Mouse (Mus musculus) urinary bladder, postnatal 36 days (tissue): Measurements from ENCODE around the gene Gm4881.

Source experiments
- DNase-seq, 2 experiments: peaks; one replicate each; pipeline ENCODE4 v3.0.0; 2022; ENCODE audit warnings: low spot score in 2 of 2, mixed read lengths in 1 of 2

The Gm4881 gene

DNA sequence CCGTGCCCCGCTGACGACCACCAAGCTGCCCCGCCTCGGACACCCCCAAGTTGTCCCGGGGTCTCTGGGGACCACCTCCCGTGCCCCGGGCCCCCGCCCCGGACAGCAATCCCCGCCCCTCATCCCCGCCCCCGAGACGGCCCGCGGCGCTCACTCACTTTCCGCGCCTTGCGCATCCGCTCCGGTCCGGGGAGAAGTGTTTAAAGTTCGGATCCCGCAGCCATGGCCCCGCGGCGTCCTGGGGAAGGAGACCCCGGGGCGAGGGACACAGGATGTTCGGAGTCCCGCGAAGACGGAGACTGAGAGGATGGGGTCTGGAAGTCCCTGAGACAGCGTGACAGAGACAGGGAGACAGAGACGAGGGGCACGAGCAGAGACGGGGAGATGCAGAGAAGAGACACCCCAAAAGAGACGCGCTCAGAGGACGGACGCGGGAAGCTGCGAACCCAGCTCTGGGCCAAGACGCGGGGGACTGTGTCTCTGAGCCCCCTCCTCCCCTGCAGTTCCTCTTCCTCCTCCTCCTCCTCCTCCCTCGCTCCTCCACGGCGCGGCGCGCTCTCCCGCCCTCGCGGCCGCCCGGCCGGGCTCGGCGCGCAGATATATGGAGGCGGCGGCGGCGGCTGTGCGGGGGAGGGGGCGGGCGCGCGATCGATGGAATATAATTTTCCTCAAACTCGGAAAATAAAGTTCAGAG, at the start of gene Gm4881:
TSS of gene Gm4881 (minus strand) at position 238 of the 694 bp plus-strand sequence.
- no peak for DNase-seq

DNA sequence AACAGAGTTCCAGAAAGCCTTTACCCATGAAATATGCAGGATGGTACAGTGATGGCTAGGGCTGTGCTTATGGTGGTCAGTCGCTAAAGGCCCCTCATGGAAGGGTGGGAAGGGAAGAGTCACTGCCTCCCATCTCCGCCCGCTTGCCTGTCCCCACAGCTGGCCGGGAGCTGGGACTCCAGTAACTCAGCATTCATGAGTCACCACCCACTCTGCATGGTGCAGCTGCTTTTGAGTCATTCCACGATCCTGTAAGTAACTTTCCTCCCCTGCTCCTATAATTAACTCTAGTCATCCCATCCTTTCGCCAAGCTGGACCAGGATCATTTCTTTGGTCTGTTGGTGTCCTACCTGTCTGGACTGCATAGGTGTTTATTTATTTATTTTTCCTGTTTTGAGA, 48.8 kb upstream of the Gm4881 start:
- DNase-seq: no peak

DNA sequence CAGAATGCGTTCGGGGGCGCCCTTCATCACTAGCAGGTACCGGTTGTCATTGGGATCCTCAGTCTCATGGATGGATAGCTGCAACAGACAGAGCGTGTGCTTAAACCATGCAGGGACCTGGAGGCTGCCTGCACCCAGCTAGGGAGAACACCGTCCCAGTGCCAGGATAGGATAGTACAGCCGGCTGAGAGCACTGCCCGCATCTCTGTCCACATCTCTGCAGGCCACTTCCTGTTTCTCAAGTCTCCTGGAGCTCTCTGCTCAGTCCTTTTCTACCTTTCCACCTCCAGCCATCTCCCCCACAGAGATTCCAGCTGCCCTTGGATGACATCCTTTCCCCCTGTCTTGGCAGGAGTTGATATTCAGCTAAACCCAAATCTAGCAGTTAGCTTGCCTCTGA, 46.2 kb upstream of the Gm4881 start:
- DNase-seq: no peak

DNA sequence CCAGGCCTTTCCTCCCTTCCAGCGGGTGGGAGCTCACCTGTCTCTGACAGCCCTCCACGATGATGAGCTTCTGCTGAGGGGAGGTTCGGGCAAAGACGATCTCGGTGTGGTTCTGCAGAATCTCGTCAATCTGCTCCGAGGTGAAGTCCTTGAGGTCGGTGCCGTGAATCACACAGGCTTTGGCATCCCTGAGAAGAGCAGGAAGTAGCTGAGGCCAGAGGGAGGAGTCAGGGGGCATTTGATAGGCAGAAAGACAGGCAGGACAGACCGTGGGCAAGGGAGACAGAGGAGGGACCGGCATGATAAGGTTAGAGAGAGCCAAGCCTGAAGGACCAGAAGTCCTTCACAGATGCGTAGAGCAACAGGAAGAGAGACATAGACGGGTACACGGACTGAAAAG, 43.6 kb upstream of the Gm4881 start:
- no peak for DNase-seq

DNA sequence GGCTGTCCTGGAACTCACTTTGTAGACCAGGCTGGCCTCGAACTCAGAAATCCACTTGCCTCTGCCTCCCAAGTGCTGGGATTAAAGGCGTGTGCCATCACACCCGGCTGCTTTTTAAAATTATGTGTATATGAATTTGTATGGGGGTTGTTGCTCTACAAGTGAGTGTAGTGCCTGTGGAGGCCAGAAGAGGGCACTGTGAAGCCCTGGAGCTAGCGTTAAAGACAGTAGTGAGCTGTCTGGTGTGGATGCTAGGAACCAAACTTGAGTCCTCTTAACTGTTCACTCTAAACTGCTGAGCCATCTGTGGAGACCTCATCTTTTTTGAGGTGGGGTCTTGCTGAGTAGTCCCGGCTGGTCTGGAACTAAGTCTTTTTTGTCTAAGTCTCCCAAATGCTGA, 41.5 kb upstream of the Gm4881 start:
- DNase-seq: no peak

DNA sequence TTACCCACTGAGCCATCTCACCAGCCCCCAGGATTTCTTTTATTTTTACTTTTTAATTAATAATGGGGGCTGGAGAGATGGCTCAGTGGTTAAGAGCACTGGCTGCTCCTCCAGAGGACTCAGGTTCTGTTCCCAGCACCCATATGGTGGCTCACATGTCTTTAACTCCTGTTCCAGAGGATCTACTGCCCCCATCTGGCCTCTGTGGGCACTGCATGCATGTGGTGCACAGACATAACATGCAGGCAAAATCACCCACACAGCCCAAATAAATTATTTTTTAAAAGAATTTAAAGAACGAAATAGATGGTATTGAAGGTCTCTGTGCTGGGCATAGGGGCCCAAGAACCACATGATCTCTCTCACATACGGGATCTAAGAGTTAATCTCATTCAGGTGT, 40.0 kb upstream of the Gm4881 start:
- no peak for DNase-seq

DNA sequence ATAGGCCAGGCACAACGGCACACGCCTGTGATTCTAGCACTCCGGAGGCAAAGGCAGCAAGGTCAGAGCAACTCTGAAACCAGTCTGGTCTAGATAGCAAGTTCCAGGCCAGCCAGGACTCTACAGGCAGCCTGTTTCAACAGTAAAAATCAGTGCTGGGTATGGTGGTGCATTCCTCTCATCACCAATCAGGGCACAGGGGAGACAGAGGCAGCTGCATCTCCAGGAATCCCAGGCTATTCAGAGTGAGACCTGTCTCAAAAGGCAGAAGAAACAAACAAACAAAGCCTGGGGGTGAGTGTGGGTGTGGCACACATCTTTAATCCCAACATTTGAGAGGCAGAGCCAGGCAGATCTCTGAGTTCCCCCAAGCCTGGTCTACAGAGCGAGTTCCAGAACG, 39.1 kb upstream of the Gm4881 start:
- no peak for DNase-seq

DNA sequence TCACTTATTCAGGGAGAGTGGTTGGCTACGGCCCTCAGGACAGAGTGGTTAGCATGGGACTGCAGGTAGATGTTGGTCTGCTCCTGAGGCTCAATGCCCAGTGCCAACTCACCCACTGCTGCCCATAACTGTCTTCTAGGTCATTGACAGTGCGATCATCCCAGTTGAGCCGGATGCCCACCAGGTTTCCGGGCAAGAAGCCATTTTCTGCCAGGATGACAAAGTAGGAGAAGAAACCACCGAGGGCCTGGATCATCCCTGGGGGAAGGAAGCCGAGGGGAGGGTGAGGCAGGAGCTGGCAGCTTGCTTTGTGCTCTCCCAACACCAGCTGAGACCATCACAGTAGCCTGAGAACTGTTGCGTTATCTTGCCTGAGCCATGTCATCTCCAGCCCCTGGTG, 36.1 kb upstream of the Gm4881 start:
- DNase-seq: no peak

DNA sequence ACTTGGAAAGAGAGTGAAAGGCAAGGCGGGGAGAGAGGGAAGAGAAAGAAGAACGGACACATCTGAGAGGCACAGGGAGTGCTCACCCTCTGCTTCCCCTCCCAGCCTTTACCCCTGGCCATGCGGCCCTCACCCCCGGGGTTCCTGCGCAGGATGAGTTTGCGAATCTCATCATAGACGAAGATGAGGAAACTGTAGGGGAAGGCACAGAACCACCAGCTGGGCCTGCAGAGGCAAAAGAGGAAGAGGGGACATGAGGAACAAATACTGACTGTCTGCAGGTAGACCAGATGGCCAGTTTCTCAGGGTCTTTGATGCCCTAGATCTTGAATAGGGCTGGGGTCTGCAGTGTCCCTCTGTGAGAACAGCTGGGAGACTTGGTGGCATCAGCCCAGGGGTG, 34.5 kb upstream of the Gm4881 start:
- DNase-seq: no peak

DNA sequence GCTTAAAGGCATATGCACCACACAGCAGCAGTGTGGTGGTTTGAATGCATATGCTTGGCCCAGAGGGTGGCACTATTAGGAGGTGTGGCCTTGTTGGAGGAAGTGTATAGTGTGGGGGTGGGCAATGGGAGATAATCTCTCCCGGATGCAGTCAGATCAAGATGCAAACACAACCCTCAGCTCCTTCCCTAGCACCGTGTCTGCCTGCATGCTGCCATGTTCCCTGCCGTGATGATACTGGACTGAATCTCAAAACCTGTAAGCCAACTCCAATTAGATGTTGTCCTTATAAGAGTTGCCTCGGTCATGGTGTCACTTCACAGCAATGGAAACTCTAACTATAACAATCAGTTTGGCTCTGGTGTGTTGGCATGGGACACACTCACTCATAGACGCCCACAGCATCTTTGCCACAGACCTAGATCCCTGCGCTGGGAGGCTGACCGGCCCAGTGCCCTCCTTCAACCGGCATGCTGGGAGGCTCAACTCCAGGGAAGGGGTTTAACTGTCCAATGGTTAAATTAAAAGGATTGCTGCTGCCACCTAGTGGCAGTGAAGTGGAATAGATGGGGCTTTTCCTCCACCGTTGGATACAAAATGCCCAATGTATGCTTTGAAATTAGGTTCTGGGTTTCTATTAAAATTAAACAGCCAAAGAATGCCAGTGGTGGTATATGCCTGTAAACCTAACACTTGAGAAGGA, 30.8 kb upstream of the Gm4881 start:
- DNase-seq: no peak

DNA sequence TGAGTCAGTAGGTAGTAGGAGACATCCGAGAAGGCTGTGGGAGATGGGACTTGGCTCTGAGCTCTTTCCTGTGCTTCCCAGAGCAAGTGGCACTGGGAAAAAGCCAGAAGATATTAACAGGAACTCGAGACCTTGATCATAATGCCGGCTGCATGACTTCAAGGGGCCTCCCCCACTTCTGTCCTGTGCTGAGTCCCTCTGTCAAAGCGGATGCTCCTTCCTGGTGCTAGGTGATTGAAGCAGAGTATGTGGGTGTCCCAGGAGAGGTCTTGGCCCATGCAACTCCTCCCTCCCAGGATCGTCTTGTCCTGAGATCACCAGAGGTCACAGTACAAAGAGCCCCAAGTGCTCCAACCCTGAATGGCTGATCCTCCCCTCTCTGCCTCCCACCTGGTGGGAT, 29.6 kb upstream of the Gm4881 start:
- DNase-seq: no peak

DNA sequence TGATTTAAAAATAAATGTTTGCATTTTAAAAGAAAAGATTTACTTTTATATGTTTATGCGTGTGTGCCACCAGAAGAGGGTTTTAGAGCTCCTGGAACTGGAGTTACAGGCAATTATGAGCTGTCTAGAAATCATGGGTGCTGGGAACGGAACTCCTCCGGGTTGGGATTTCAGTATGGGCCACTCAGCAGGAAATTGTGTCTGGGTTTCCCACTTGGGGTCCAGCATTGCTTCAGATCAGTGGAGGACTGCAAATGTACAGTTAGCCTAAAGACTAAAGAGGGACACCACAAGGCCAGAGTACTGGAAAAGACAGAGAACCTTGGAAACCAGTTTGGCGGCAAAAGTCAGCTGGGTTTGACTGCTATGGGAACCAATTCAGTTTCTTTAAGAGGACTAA, 28.9 kb upstream of the Gm4881 start:
- DNase-seq: no peak

DNA sequence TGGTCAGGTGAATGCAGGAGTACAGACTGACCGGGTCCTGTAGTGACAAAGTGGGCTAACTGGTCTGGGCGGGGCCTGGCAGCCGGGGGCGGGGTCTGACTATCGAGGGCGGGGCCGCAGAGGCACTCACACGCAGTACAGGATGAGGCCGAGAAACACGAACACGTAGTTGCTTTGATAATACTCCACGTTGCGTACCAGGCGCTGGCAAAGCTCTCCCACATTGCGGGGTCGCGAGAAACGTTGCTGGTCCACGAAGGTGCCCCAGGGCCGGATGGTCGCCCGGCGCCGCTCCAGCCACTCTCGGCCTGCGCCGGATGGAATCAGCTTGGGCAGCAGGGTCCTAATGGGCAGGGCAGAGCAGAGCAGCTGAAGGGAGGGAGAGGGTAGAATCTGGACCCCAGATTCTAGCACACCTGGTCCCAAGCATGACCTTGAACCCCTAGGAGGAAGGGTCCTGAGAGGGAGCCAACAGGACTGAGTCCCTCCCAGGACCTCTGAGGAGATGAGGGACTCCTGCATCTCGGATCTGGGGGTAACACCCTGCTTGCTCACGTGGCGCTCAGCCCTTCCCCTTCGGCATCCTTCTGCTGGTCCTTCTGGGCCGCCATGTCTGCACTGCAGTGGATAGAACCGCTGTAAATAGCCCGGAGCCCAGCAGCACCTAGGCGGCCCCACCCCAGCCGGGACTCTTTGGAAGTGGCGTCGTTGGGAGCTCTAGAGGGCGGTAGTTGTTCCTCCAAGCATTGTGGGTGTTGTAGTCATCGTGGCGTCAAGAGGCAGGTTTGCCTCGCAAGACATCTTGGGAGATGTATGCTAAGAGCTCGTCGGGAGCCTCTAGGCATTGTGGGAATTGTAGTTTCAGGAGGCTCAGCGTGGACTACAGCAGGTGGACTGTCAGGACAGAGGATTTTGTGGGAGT, 27.9 kb upstream of the Gm4881 start, which contains the start of gene Rabac1:
TSS of gene Rabac1 (minus strand) at position 783 of the 922 bp plus-strand sequence.
- DNase-seq: peak; percentile 87 to 92

DNA sequence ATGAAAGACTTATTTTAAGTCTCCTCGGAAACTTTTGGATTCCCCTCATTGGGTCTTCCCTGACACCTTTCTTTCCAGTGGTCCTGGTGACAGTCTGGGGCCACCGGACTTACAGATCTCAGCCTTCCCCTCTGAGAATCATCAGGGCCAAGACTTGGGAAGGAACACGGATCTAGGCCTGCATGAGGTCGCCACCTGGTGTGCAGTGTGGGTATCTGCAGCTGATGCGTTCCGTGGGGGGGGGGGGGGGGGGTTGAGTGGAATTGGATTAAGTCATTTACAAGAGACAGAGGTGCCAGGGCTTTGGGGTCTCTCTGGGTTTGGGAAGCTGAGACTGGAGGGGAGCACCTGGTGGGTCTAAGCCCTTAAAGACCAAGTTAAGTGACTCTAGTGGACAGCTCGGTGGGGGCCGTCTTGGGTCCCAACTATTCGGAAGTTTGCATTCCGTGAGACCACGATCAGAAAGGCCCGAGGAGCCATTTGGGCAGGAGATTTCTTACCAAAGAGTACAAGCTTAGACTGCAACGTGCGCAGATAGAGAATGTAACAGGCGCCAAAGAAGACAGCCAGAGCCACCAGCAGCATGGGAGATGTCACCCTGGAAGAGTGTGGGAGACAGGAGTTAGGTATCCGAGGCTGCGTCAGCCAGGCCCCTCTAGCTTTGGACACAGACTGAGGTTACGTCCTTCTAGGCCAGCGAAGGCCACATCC, 27.1 kb upstream of the Gm4881 start:
- DNase-seq: peak in 1 of 2 experiments; percentile 15

DNA sequence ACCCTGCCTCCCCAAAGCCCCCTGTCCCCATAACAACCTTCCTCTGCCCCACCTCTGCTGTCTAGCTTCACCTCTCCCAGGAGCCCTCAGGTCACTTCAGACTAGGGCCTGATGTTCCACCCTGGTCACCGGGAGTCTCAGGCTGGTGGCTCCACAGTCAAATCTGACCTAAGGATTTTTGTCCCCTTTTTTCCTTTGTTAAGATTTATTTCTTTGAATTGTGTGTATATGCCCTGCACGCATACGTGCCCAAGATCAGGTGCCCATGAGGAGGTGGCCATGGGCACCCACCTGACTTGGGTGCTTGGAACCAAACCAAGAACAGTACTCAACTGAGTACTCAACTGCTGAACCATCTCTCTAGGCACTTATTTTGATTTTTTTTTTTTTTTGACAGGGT, 26.0 kb upstream of the Gm4881 start:
- DNase-seq: no peak

DNA sequence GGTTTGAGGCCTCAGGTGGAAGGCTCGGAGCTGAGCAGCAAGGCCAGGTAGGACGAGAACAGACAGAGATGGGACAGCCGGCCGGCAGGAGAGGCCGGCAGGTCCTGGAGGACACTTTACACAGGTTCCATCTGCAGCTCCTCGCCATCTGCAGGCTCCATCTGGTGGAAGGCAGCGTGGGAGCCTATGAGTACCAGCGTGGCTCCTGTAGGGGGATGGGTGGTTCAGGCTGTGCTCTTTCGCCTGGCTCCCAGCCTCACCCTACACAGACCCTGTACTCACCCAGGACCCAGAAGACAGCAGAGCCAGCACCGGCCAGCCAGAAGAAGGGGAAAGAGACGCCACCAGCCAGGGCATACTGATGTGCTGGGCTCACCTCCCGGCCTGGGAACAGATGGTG, 25.5 kb upstream of the Gm4881 start:
- DNase-seq: no peak

DNA sequence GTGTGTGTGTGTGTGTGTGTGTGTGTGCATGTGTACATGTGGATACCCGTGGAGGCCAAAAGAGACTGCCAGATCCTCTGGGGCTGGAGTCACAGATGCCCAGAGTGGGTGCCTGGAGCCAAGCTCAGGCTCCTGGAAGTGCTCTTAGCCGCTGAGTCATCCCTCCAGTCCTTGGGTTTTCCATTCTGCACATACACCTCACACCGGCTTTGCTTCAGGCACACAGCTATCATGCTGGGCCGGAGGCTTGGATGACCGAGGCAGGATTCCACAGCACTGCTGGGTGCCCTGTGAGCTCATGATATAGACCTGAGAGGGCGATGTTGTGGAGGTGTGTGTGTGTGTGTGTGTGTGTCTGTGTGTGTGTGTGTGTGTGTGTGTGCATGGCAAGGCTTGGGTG, 24.2 kb upstream of the Gm4881 start:
- DNase-seq: no peak

DNA sequence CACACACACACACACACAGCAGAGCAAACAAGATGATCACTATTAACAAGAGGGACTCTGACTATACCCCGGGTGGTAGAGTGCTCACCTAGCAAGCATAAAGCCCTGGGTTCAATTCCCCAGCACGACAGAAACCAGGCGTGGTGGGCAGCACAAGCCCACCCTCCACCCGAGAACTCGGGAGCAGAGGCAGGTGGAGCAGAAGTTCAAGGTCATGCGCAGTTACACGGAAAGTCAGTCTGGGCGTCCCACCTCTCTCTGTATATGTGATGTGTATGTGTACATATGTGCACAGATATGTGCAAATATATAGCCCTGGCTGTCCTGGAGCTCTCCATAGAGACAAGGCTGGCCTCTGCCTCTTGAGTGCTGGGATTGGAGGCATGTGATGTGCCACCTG, 23.7 kb upstream of the Gm4881 start:
- no peak for DNase-seq

DNA sequence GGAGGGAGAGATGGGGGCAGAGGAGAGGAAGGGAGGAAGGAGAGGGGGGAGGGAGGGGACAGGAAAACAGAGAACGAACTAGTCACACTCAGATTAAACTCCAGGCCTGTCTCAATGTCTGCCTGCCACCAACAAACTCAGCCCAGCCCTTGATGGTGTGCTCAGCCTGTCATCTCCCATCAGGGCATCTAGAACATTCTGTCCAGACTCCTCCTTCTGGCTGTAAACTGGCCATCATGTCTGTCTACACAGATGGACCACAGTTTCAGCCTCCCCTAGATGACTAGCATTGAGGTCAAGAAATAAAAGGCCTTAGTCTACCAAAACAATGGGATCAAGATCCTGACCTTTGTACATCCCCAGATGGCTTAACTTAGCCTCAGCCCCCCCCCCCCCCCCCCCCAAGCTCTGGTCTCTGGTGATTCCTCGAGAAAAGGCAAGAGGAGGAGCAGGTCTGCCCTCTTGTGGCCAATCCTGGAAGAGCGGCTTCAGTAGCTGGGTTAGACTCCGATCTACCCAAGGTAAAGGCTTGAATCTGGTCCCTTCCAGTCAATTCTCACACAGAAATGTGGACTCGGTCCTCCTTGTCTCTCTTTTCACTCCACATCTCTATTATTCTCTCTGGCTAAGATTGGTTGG, 20.7 kb upstream of the Gm4881 start:
- DNase-seq: peak; percentile 62 to 75

DNA sequence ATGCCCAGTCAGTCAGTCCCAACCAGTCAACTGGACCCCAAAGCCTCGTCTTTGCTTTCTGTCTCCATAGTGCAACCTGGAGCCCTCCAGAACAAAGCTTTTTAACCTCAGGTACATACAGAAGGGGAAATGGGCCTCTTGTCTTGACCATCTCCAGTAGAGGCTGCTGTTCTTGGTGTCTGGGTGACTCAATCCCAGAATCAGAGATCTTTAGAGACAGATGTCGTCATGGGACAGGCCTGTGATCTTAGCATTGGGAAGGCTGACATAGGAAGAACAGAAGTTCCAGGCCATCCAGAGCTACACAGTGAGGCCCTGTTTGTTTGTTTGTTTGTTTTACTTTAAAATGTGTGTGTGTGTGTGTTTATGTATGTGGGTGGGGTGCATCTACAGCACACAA, 20.0 kb upstream of the Gm4881 start:
- DNase-seq: no peak

DNA sequence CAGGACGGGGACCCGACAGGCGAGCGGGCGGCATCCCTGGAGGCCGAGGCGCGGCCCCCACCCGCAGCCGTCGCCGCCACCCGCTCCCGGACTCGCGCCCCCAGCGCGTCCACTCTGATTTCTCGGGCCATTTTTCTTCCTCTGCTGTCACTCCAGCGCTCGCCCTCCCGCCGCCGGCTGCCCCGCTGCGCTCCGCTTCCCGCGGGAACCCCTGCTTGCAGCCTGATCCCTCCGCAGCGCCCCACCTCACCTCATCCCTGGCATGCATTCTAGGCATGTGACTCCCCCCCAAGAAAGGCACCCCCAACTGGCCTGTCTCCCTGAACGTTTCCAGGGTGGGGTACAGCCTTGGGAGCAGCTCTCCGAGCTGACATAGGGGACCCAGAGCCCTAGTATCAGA, 10.9 kb upstream of the Gm4881 start:
- DNase-seq: no peak
